Mouse (Mus musculus) lung, postnatal 10 days (tissue): Measurements from ENCODE around the gene Eif3j1.
"Not testable (repeated sequence)": the region's sequence is repeated elsewhere in the genome, so short reads cannot be mapped to it uniquely, and the experiment has no call there.

Source experiments
- DNase-seq: peaks from one replicate; pipeline ENCODE4 v3.0.0; 2021

Gene Eif3j1

DNA sequence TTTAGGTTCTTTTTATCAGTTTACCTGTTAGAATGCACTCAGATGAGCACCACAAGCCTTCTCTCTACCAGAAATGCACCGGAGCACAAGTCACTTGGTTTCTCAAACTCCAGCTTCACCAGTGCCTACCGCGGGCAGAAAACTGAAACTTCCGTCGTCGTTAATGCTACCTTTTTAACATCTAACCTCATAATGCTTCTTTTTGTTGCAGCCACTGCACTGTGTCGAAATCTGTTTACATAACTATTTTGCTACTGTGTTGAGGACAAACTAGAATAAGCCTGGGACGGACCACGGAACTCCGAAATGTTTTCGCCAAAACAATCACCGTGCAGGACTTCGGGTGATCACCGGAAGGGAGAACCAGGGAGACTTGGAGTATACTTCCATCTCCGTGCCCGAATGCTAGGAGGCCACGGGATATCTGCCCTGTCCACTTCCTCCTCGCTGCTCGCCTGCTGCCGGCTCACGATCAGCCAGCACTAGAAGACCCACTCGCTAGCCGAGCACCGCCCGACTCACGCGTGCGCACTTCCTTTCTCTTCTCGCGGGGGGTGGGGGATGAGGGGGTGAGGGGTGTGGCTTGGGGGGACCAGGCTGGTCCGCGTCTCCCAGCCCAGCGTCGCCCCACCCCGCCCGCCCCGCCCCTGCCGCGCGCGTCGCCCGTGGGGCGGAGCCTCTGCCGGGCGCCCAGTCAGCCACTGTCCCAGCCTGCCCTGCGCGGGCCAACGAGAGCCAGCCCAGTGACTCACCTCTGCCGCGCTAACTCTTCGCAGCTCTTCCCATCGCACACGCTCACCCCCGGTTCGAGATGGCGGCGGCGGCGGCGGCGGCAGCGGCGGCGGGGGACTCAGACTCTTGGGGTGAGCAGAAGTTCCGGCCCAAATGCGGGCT lies at the start of gene Eif3j1:
TSS of gene Eif3j1 (plus strand) at position 685 of the 894 bp plus-strand sequence.
- DNase-seq = peak; percentile 92

DNA sequence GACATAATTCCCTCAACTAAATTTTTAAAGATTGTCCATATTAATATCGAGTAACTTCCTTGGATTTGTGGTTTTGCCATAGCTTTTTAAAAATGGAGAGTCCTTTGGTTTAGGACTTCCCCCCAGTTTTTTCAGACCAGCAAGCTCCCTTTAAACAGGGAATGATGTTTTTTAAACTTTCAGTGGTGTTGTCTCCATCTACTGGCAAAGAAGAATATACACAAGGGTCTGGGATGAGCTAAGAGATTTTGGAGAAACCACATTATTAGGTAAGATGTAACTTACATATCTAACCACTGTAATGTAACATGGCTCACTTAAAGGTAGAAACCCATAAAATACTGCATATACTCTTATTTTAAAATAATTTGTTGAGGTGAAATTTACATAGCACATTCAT lies 32.6 kb upstream of the Eif3j1 start:
- no peak for DNase-seq

DNA sequence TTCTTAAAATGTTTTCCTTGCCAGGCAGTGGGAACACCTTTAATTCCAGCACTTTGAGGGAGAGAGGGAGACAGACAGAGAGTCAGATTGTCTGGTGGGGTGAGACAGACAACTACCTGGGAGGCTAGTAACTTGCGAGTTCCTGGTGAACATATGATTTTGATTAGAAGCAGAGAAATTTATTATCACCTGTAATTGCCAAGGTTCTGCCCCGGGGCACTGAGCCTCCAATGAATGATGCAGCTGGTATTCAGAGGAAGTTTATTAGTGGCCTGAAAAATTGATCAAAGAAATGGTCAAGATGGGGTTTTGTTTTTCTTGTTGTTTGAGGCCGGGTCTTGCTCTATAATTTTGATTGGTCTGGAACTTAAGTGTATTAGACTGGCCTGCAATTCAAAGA lies 19.5 kb upstream of the Eif3j1 start:
- DNase-seq = no peak

DNA sequence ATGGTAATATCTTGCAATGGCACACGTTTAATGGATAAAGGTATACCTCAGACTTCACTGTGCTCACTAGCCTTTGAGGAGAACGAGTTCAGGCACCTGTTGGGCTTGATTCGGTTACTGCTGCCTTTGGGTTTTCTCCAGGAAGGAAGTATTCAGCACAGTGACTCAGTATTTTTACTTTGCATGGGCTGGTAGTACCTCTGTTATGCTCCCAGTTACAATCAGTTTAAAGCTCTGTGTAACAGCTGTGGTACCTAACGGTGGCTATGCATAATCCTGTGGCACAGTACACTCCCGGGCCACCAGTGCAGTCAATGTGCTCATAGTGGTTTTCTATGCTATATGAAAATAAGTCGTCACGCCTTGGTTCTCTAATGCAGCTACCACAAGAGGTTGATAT lies 16.9 kb upstream of the Eif3j1 start:
- DNase-seq = no peak

DNA sequence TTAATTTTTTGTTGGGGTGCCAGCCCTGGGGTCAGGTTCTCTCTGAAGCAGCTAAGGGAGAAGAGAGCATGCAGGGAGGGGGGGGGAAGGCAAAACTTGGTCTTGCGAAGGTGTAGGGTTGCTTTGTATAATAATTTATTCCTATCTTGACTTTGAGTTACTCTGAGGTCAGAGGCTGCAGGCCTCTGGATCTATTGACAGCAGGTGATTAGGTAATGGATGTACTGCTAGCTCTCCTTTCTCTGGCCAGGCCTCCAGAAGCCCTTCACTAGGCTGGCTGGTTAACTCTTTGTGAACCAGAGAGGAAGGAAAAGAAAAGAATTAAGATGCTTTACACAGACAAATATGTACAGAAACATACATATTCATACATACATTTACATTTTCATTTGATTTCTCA lies 9.6 kb upstream of the Eif3j1 start:
- DNase-seq = no peak

DNA sequence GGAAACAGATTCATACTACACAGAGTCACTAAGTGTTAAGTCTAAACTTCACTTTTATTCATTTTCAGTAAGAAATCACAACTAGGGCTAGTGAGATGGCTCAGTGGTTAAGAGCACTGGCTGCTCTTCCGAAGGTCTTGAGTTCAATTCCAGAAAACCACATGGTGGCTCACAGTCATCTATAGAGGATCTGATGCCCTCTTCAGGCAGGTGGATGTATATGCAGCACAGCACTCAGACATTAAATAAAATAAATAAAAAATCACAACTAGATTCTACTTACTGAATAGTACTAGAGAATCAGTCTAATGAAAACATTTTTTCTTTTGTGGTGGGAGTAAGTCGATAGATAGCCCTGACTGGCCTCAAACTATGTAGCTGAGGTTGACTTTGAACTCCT lies 6.1 kb upstream of the Eif3j1 start:
- no peak for DNase-seq

DNA sequence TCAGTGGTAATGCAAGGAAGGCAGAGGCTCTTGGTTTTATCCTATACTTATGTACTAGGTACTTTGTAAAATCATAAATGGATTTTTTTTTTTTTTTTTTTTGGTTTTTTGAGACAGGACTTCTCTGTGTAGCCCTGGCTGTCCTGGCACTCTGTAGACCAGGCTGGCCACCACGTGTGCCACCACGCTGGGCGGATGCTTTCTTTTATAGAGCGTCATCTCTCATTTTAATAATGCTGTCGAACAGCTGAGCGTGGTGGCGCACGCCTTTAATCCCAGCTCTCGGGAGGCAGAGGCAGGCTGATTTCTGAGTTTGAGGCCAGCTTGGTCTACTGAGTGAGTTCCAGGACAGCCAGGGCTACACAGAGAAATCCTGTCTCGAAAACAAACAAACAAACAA lies 1.3 kb upstream of the Eif3j1 start:
- not testable (repeated sequence) for DNase-seq

DNA sequence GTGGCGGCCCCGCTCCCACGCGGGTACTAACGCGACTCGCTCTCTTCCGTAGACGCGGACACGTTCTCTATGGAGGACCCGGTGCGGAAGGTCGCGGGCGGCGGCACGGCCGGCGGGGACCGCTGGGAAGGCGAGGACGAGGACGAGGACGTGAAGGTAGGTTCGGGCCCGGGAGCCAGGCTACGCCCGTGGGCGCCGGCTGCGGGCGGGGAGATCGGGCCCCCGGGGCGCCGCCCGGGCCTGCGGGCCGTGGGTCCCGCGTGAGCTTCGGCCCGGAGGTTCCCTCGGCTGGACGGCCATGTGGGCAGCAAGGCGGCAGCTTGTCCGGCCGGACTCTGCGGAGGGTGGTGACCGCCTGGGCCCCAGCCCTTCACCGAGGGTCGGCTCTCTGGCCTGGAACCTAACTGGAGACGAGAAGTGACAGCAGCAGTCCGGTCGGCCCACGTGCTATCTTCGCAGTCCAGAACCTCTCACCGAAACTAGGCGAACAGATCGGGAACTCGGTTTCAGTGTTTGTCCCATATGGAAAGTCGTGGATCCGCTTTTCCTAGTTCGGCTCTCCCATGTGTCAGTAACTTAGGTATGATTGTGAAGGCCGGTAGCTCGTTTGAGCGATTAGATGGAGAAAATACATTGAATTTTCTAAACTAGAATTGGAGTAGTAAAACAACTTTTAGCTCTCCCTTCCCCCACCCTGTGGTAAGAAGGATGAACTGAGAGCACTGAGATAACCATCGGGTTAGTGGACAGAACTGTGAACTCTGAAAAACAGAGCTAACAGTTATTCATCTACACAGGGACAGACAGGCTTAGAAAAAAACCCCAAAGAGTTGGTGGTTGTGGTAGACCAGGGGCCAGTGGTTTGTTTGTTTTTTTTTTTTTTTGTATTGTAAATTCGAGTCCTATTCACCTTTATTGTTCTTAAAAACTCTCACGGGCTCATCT lies 682 bp downstream of the Eif3j1 start:
- DNase-seq = peak; percentile 50

DNA sequence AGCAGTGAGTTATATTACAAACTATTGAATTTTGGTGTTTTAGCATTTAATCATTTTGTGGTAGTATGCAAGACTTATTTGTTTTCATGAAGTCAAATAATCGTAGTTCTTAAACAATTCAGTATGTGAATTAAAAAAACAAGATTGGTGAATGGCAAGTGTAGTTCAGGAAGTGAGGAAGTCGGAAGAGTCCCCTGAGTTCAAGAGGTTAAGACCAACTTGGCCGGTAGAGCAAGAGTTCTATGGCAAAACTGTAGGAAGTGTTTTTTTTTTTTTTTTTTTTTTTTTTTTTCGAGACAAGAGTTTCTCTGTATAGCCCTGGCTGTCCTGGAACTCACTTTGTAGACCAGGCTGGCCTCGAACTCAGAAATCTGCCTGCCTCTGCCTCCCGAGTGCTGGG lies 3.6 kb downstream of the Eif3j1 start:
- no peak for DNase-seq

DNA sequence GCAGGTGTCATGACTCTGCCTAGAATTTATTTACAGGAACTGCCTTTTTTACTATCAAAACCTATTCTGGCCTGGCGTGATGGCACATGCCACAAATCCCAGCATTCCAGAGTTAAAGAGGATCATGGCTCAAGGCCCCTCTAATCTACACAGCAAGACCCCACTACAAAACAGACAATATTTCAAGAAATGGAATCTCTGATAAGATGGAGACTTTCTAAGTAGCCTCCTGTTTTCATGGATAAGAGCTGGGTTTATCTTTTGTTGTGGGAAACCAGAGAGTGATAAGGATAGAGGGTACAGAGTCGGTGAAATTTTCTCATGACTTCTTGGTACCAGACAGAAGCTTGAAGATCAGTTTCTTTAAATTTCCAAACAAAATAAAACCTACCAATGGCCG lies 7.7 kb downstream of the Eif3j1 start:
- DNase-seq = no peak

DNA sequence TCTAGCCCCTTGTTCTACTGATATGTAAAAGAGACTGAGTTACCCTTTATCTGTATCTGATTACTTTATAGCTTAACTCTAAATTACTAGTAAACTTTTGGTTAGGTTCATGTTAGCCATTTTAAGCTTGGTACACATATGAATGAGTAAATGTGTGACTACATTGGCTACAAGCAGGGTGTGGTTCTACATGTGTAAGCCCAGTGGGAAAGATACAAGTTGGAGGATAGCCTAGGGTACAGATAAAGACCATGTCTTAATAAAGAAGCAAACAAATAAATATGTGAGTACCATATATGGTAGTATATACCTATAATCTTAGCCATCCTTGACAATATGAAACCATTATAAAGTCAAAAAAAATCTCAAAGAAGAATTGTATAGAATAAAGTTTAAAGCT lies 15.6 kb downstream of the Eif3j1 start:
- no peak for DNase-seq

DNA sequence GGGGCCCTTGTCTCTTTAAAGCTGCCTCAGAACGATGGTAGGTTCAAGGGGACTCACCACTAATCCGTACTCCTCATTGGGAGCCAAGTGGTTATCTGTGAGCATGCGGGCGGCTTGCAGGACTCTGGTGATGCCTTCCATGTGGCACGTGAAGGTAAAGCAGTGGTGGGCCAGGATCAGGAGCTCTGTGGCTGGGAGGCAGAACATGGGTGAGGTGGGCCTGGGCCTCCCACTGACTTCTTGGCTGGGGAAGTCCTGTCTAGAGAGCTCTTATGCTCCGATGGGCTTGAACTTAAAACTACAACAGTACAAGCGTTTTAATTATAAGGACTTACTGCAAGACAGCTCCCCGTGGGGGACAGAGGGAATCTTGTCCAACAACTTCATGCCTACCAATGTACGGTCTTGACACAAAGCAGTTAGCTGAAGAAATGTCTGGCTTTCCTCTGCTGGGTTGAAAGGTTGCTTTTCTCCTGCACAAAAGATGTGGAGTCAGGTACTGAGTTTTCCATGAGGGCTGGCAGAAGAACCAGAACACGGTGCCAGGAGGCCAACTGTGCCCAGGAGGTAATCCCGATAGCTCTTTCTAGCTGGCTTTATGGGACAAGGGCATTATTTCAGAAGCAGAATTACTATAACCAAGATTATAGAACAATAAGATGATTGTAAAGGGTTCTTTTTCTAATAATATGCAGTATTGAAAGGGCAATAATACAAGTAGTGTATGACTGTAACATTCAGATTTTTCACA lies 31.2 kb downstream of the Eif3j1 start:
- no peak for DNase-seq

DNA sequence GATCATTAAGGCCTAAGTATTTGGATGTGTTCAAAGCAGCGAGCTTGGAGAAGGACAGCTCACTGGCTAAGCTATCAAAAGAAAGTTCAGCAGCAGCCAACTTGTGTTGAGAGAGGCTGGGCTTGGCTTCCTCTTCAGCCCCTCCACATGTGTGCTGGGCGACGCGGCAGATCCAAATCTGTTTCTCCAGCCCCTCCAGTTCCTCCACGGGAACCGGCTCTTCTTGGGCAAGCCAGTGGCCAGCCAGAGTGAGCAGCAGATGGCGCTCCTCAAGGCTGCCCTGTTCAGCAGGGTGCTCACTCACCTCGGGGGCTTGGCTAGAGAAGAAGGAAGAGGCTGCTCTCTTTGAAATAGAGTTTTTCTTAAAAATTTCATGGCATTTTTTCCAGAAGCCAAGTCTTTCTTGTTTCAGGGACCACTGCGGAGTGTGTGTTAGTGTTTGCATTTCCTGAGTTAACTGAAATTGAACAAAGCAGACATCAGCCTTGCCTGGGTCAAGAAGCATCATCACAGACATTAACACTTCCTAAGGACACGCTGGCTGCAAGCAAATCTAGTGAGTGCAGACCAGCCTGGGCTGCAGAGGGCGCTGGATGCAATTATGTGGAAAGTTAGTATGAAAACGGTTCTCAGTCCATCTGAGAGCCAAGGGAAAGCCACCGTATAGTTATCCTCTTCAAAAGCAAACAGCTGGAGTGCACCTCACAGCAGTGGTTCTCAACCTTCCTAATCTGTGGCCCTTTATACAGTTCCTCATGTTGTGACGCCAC lies 37.0 kb downstream of the Eif3j1 start:
- peak; percentile 71 for DNase-seq

DNA sequence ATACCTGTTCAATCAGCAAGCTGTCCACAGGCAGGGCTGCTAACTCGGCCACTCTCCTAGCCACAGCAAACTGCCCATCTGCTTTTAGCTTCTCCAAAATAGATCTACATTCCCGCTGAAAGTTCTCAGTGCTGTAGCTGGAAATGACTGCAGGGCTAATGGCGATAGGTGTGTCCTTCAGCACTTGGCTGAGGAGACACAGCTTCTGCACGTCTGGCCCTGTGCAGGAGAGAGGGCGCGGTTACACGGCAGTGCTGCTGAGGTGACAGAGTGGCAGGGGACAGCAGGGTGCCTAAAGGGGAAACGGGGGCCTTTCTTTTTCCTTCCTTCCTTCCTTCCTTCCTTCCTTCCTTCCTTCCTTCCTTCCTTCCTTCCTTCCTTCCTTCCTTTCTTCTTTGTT lies 37.9 kb downstream of the Eif3j1 start:
- no peak for DNase-seq

DNA sequence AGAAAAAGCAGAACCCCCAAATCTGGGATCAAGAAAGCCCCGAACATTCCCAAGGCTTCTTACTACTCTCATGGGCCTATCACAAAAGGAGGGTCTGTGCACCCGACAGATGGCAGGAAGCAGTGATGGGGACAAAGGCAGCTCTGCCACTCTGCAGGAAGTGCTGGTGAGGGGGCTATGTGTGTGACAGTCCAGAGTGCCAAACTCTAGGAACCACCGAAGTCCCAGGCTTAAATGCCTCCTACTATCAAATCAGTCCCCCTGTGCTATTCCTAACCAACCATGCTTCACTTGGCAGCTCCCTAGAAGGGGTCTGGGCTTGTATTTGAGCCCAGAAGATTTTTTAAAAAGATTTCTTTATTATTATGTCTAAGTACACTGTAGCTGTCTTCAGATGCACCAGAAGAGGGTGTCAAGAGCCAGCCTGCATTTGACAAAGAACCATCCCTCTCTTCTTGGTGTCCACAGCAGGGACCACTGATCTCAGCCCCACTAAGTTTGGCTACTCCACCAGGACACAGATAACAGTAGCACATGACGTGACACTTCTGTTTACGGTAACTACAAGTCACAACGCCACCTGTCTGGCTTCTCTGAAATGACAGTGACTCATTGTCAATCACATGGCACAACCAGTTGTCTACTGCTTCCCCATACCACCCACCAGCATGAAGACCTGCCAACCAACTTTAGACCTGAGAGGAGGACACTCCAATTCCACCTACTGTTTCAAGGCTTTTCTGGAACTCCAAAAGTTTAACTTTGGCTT lies 41.0 kb downstream of the Eif3j1 start:
- peak; percentile 12 for DNase-seq

DNA sequence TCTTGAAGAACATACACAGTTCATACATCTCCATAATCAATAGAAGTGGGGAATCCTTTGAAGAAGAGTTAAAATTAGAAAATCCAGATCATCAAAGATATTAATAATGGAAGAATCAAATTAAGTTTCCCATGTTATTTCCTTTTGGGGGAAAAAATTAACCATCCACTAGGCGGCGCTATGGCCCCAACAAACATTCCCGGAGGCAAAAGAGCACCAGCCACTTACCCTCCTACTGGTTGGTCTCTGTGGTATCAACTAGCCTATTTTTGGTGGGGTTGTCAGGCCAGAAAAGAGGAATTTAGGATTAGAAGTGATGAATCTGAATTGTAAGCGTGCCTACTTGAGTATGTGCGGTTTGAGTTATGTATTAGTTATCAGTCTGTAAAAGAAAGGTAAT lies 41.6 kb downstream of the Eif3j1 start:
- DNase-seq = peak; percentile 78

DNA sequence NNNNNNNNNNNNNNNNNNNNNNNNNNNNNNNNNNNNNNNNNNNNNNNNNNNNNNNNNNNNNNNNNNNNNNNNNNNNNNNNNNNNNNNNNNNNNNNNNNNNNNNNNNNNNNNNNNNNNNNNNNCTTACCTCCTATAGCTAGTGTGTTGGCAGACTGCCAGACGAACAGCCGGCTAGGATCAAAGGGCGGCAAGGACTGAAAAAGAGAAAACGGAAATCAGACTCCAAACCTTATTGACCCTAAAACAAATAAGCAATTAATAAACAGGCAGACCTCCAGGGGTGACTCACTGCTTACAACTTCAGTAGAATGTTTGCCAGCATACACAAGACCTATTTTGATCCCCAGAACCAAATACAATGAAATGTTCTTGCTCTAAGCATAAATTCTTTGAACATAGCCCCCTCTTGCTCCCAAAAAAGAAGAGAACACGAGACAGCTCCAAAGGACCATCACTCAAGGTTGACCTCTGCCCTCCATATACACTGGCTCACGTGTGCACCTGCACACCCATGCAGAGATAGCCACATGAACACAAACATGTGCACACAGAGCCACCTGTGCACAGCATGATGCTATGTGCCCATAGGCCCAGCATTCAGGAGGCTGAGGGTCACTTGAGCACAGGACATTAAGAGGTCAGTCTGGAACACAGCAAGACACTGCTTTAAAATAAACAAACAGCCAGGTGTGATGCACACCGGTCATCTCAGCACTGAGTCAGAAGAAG lies 53.5 kb downstream of the Eif3j1 start:
- DNase-seq = peak; percentile 45

DNA sequence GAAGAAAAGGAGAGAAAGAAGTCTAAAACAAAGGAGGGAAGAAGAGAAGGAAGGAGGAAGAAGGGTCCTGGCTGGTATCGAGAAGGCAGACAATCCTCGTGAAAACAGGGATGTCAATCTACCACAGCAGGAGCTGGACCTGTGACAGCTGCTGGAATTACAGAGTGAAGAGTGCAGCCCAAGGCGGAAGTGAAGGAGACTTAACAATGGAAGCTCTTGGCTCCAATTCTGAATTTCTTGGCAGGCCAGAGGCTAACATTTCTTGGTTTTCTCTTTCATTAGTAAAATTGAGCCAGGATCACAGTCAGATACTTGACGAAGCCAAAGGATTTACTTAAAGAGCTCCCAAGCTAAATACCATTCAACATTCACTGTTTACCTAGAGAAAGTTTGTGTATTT lies 58.1 kb downstream of the Eif3j1 start:
- peak; percentile 77 for DNase-seq

DNA sequence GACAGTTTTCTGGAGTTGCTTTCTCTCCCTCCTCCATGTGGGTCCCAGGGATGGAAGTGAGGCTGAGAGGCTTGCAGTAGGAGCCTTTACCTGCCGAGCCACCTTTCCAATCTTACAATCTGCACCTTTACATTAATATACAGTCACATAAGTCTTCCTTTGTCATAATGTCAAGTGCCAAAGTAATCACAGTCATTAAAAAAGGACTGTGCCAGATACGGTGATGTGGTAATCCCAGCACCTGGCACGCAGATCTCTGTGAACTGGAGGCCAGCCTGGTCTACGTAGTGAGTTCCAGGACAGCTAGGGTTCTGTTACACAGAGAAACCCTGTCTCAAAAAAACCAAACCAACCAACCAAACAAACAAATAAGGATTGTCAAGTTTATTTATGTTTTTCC lies 65.5 kb downstream of the Eif3j1 start:
- no peak for DNase-seq

DNA sequence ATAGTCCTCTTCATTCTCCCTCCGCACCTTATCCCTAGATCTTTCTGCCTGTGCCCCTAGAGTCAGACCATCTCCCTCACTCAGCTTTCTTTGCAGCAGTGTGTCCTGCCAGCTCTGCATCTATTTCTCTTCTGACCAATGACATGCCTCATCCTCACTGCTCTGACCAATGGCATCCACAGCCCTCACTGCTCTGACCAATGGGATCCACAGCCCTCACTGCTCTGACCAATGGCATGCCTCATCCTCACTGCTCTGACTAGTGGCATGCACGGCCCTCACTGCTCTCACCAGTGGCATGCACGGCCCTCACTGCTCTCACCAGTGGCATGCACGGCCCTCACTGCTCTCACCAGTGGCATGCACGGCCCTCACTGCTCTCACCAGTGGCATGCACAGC lies 69.3 kb downstream of the Eif3j1 start:
- DNase-seq = not testable (repeated sequence)

DNA sequence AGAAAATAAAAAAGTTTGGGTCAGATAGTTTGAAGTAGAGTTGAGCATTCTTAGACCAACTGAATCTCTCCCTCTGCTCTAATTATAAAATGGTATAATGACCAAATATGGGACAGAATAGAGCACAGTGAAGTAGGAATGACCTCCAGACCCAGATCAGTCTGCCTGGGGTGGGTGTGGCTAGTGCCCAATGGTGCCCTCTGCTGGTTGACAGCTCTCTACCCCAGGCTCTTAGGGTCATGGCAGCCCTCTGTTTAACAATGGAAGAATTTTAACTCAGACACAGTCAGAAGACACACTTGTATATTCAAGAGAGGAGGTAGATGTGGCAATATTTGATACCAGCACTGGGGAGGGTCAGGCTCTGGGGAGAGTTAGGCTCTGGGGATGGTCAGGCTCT lies 73.7 kb downstream of the Eif3j1 start:
- DNase-seq = peak; percentile 43
